Mouse (Mus musculus) retina, postnatal 7 days (tissue): ENCODE data around the gene Hsd17b14.

Experiments used
- DNase-seq: peaks from one replicate; pipeline ENCODE4 v3.0.0-alpha.2; 2012; ENCODE audit warnings: low read depth, low spot score

The Hsd17b14 gene

GRCm38 (mm10) chr7:45598960-45599879, 44.5 kb downstream of the Hsd17b14 start:
- no peak for DNase-seq

- DNase-seq = no peak
Observed at GRCm38 (mm10) chr7:45605704-45606289, 51.1 kb downstream of the Hsd17b14 start.

- no peak for DNase-seq
Observed at GRCm38 (mm10) chr7:45609511-45609910, 54.8 kb downstream of the Hsd17b14 start.

- no peak for DNase-seq
Observed at GRCm38 (mm10) chr7:45616277-45616676, 61.6 kb downstream of the Hsd17b14 start.

GRCm38 (mm10) chr7:45617042-45617695, 62.5 kb downstream of the Hsd17b14 start, which contains the start of gene Fut1:
Gene Fut1, plus strand, starts transcription at chr7:45617289.
- no peak for DNase-seq
